Mouse (Mus musculus): ENCODE measurements around the gene Gm14137. TPM values are rescaled to one million over a fixed set of nuclear protein-coding genes. Genes with fewer than 3 reads are reported as not detected.

Gene Gm14137
- total RNA-seq, 2 experiments from 2014 or later: 0.16 TPM; not detected in 1

GRCm38 (mm10) chr2:119172862-119173576 lies 1.3 kb upstream of the Gm14137 start:
- peak; percentile 64 for DNase-seq

- no peak for DNase-seq
Observed at GRCm38 (mm10) chr2:119174866-119175265, 557 bp downstream of the Gm14137 start.

- no peak for DNase-seq
Observed at GRCm38 (mm10) chr2:119175614-119176013, 1.3 kb downstream of the Gm14137 start.

GRCm38 (mm10) chr2:119176761-119177160 lies 2.5 kb downstream of the Gm14137 start:
- no peak for DNase-seq

GRCm38 (mm10) chr2:119177384-119177939 lies 3.2 kb downstream of the Gm14137 start:
- no peak for DNase-seq

GRCm38 (mm10) chr2:119182914-119183313 lies 8.6 kb downstream of the Gm14137 start:
- no peak for DNase-seq

GRCm38 (mm10) chr2:119189029-119189710 lies 14.9 kb downstream of the Gm14137 start:
- DNase-seq: peak; percentile 92

GRCm38 (mm10) chr2:119190969-119191368 lies 16.7 kb downstream of the Gm14137 start:
- no peak for DNase-seq

GRCm38 (mm10) chr2:119194140-119194539 lies 19.8 kb downstream of the Gm14137 start:
- peak; percentile 48 for DNase-seq

- no peak for DNase-seq
Observed at GRCm38 (mm10) chr2:119196316-119197108, 22.2 kb downstream of the Gm14137 start.

- no peak for DNase-seq
Observed at GRCm38 (mm10) chr2:119197493-119197892, 23.2 kb downstream of the Gm14137 start.

GRCm38 (mm10) chr2:119198049-119198448 lies 23.7 kb downstream of the Gm14137 start:
- DNase-seq: no peak

- no peak for DNase-seq
Observed at GRCm38 (mm10) chr2:119198934-119199333, 24.6 kb downstream of the Gm14137 start.

- peak; percentile 45 for DNase-seq
Observed at GRCm38 (mm10) chr2:119202914-119203453, 28.7 kb downstream of the Gm14137 start.

GRCm38 (mm10) chr2:119203871-119204460 lies 29.7 kb downstream of the Gm14137 start:
- DNase-seq: no peak

- DNase-seq: no peak
Observed at GRCm38 (mm10) chr2:119207961-119208343, 33.6 kb downstream of the Gm14137 start.

GRCm38 (mm10) chr2:119208344-119209175 lies 34.3 kb downstream of the Gm14137 start, which contains the start of the genes Zfyve19 and Dnajc17:
TSS of gene Zfyve19 (plus strand) at chr2:119208617.
TSS of gene Dnajc17 (minus strand) at chr2:119208795.
- peak; percentile 89 for DNase-seq

GRCm38 (mm10) chr2:119209176-119209507 lies 34.8 kb downstream of the Gm14137 start:
- peak; percentile 20 for DNase-seq

Measured in gastrocnemius, postnatal 10 days (tissue).